Mouse (Mus musculus): ENCODE results near the gene Dnajc16.
A peak's percentile ranks its signal among the peaks of the same experiment; 100 is the strongest.

Dnajc16 gene

DNA sequence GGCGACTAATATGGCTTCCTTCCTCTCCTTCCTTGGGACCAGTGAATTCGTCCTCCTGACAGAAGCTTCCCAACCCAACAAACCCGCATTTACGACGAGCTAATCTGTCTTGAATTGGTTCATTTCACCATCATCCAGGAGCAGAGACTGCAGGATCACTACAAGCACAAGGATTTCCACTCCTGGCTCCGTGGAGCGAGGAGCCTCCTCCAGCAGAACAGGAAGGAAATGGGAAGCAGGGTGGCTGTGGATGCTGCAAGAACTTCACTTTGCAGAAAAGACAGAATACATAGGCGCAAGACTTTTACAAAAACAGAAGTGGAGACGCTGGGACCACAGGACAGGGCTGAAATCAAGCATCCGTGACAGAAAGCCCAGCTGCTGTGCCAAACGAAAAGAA, 66.1 kb downstream of the Dnajc16 start:
- DNase-seq (ENCODE audit: low spot score): no peak

DNA sequence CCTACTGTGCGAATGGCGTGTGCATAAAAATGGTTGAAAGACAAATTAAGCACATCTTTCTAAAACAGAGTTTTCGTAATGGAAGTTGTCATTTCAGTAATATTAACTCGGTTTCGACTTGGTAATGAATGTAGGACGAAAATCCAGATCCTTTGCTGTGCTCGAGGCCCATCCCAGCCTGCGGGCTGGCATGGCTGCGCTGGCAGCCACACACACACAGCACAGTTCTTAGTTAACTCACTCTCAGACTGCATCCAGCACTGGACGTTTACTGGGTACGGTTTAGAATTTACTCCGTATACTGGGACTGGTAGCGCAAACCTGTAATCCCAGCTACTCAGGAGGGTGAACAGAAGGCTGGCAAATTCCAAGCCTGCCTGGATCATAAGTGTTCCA, 67.1 kb downstream of the Dnajc16 start:
- peak; percentile 32 for DNase-seq (ENCODE audit: low spot score)

DNA sequence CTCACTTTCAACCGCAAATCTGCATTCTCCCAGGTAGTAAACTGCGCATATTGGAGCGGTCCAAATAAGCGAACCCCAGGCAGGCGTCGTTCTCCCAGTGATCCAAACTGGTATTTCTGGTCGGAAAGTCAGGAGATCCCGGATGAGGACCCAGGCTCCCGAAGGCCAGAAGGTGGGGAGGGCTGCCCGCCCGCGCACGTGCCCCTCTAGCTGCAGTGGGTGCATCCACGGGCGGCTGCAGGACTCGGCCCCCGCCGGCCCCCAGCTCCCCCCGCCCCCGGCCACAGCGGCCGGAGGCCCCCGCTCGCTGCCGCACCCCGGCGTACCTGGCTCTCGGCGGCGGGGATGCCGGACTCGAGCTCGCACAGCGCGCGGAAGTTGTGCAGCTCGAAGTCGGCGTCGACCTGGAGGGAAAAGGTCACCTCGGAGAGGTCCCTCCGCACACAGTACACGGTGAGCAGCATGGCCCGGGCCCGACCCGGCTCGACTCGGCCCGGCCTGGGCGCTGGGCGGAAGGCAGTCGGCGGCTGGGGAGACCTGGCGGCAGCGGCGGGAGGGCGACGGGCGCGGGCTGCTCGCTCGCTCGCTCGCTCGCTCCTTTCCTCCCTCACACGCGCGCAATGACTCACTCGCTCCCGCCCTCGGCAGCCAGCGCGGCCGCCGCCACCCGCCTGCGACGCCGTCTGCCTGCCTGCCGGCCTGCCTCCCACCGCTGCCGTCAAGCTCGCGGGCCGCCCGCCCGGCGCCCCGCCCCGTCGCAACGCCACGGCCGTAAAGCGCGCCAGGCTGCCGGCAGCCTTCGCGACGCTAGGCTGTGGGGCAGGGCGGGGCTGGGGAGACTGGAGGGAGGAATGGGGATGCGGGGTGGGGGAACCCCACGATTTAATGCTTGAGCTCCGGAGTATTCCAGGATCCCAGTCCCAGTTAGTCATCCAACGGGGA, 67.7 kb downstream of the Dnajc16 start, which contains the start of gene Ddi2:
Gene Ddi2, minus strand, starts transcription at position 689 of the 942 bp plus-strand sequence.
- DNase-seq (ENCODE audit: low spot score): peak; percentile 90

DNA sequence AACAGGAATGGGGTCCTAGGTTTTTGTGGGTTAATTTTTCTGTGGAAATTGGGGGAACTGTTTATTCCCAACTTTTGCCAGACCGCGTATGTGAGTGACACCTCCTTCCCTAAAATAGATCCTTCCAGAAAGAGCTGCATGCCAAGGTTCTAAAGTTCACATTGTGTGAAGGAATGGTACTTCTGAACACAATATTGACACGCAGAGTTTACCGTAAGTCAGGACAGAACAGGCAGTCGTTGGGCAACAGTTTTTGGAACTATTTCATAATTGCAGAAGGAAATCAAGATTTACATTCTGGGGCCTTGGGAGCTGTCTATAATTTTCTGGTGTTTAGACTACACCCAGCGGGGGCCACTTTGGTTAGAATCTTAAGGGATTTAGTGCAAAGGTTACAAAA, 68.8 kb downstream of the Dnajc16 start:
- DNase-seq (ENCODE audit: low spot score): no peak

DNA sequence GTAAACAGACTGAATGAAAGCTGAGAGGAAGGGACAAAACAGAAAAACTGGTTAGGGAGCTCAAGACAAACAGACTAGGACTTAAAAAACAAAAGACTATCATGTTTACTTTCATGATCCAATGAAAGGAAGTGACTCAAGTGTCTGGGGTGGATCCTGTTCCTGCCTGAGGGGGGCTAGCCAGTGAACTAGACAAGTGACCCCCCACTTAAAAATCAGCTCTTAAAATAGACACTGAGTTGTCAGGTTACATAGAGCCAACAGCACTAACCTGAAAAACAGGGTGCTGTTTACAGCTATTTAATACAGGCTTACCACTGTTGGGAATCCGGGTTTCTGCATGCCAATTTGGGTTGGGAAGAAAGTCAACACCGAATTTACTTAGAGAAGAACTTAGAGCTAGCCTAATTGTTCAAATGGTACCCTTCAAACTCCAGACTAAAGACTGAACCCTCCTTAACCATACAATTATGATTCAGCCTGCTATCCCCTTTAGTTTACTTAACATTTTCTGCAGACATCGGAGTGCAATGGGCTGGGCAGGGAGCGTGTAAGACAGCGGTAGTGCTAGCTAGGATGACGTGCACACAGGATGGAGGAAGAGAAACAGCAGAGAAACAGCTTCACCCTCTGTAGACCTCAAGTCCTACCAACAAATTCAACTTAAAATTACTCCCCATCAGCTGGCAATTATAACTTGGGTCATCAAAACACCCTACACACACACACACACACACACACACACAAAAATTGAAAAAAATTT, 69.8 kb downstream of the Dnajc16 start:
- DNase-seq (ENCODE audit: low spot score): no peak

DNA sequence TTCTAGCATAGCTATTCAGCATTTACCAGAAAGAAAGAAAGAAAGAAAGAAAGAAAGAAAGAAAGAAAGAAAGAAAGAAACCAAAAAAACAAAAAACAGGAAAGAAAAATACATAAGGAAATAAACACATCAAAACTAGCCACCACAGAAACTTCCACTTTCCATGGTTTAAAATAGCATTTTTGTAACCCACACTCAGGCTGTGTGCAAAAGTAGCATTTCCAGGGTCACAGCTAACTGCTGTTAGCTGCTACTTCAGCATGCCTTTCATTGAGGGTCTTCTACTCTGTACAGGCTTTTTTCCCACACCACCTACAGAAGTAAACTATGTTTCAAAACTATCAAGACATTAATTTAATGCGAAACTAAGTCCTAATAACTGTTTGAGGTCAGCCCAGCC, 71.4 kb downstream of the Dnajc16 start:
- DNase-seq (ENCODE audit: low spot score): no peak

DNA sequence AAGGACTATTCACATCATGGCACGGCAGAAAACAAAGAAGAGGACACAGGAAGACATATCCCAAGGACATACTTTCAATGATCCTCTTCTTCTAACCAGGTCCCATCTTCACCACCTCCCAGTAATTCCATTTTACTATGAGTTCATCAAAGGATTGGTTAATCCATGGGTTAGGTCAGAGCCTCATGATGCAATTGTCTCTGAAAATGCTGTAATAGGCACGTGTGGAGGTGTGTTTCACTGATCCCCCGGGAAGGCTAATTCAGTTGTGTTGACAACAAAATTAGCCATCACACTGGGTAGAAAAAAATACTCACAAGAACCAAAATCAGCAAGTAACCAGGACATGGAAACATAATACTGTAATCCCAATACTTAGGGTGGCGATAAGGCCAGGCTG, 73.1 kb downstream of the Dnajc16 start:
- DNase-seq (ENCODE audit: low spot score): no peak

DNA sequence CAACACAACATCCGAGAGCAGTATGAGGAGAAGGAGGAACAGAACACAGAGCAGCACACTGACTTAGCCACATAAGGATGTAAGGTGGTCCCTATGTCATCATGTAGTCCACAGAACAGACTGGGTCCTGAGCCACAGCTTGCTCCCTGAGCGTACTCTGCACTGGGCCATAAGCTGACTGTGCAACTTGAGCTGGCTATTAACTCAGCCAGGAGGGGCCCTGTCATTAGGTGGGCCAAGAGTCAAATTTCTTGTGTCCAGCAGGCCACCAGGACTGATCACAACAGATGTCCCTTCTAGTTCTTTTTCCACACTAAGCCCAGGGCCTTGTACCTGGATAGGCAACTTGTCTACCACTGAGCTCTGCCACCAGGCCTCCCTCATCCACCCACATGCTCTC, 75.7 kb downstream of the Dnajc16 start:
- no peak for DNase-seq (ENCODE audit: low spot score)

DNA sequence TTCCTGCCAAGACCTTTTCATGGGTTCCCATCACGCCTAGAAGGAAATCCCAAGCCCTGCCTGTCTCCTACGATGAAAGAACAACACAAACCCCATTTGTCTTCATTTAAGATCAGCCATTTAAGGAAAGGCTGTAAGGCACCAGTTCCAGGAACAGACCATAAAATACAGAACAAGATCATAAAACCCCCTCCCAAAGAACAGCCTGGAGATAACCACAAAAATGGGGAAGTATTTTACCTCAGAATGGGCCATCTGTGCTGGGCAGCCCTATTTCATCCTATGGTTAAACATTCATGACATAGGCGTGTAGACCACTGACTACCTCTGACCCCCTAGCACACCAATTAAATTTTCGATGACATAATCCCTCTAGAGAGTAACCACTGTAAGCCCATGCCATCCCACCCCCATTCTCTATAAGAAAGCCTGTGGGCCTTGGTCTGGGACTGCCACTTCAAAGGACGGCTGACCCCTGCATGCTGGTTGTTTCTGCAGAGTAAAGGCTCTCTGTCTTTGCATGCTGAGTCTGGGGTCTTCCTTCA, 77.1 kb downstream of the Dnajc16 start:
- DNase-seq (ENCODE audit: low spot score): no peak

DNA sequence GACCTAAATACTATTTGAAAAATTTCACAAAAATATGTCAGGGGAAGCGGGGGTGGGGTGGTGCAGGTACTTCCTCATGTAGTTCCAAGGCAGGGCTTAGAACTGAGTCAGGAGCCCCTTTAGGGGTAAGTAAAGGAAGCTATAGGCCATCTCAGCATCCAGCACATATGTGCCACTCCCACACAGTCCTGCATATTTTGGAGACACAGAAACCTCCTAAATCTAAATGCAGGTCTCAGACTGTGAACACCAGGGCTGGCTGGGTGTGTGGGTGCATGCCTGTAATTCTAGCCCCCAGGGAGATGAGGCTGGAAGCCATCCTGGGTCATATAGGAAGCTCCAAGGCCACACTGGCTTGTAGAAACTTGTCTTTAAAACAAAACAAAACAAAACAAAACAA, 79.5 kb downstream of the Dnajc16 start:
- no peak for DNase-seq (ENCODE audit: low spot score)
